Mouse (Mus musculus): Measurements from ENCODE around the gene Cpb2. TPM values are rescaled to one million over a fixed set of nuclear protein-coding genes. Genes with fewer than 3 reads are reported as not detected.

The Cpb2 gene
- polyA plus RNA-seq, 1 experiment, result 0.09 TPM

DNA sequence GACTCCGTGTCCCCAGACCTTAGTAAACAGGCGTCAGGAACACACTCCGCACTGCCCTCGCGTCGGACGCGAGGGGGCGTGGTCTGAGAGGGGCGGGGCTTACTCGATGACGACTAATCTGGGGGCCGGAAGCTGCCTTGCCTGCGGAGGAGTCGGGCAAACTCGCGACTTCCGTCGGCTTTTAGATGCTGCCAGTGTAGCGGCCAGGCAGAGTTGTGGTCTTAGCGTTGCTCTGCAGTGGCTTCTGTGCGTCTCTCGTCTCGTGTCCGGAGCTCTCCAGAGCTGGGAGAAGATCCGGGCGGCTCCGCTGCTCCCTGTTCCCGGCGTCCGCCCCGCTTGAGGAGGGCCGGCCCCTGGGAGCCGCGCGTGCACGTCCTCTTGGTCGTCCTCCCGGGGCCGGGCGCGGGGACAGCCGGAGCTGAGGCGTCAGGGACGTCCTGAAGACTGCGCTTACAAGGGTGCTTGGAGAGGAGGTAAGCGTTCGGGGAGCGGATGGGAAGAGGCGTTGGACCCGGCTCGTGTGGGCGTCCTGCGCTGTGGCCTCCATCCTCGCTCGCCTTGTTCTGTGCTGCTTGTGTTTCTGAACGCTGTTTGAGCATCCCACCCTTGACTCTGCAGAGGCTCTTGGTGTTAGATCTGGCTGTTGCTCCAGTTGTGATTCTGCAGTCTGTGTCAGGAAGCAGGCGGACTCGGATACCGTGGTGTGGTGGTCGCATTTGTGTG lies 42.3 kb downstream of the Cpb2 start, which contains the start of gene Zc3h13:
Gene Zc3h13, plus strand, starts transcription at position 181 of the 723 bp plus-strand sequence.
- peak; percentile 98 for DNase-seq
- peak within 1 kb of the TSS; percentile 74 for H3K4me3 ChIP-seq (replicated peaks; ENCODE audit: extremely low read depth, low read depth, low read length)
- TF ChIP-seq POLR2A (IDR thresholded peaks at IDR 0.05; ENCODE audit: borderline replicate concordance, extremely low read depth, low read depth, low read length) (peak; percentile 94), CTCF (IDR thresholded peaks at IDR 0.05; ENCODE audit: insufficient read depth, low read length) (no peak)
- H3K4me1 ChIP-seq (ENCODE audit: control insufficient read depth, insufficient read depth, low read length), result no peaks in the 10 kb centered on the region; the same call in 1 of the 2 replicates
- WGBS, result under 1% methylated on average over 61 of the region's 61 CpGs

DNA sequence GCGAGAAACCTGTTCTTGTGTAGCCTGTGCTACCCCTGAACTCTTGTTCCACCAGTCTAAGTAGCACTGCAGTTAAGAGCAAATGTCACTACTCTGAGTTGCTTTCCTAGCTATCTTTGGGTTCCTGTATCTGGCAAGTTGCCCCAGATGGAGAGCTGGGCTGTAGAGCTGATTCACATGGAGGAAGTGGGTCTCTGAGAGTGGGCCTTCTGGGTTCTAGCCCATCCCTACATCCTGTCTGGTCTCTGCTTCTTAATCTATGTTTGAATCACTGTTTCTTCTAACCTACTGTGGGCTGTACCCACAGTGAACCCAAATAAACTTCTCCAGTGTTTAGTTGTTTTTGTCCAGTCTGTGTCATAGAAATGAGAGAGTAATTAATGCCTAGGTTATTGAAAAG lies 59.0 kb downstream of the Cpb2 start:
- Histone ChIP-seq H3K4me3 (replicated peaks; ENCODE audit: extremely low read depth, low read depth, low read length) (no peak overlapping the region), H3K4me1 (ENCODE audit: control insufficient read depth, insufficient read depth, low read length) (no peaks in the 10 kb centered on the region)
- TF ChIP-seq CTCF (IDR thresholded peaks at IDR 0.05; ENCODE audit: insufficient read depth, low read length) (no peak), POLR2A (IDR thresholded peaks at IDR 0.05; ENCODE audit: borderline replicate concordance, extremely low read depth, low read depth, low read length) (no peak)
- 78% methylated on average over 1 of the region's 1 CpGs for WGBS
- no peak for DNase-seq

DNA sequence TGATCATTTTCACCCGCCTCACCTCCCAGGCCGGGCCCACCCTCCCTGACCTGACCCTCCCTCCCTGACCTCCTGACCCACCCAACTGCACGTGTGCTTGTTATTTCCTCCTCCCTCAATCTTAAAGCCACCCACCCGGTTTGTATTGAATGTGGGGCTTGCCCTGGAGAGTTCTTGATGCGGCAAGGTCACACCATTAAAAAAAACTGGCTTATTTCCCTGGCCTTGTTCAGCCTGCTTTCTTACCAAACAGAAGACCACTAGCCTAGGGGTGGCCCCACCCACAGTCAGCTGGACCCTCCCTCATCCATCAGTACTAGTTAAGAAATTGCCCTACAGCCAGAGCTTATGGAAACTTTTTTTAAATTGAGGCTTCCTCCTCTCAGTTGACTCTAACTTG lies 61.7 kb downstream of the Cpb2 start:
- no peak for TF ChIP-seq CTCF (IDR thresholded peaks at IDR 0.05; ENCODE audit: insufficient read depth, low read length)
- TF ChIP-seq POLR2A (IDR thresholded peaks at IDR 0.05; ENCODE audit: borderline replicate concordance, extremely low read depth, low read depth, low read length), result no peak
- WGBS, result 52% methylated on average over 5 of the region's 5 CpGs
- DNase-seq, result no peak
- no peaks in the 10 kb centered on the region for H3K4me1 ChIP-seq (ENCODE audit: control insufficient read depth, insufficient read depth, low read length)
- H3K4me3 ChIP-seq (replicated peaks; ENCODE audit: extremely low read depth, low read depth, low read length), result no peak overlapping the region

DNA sequence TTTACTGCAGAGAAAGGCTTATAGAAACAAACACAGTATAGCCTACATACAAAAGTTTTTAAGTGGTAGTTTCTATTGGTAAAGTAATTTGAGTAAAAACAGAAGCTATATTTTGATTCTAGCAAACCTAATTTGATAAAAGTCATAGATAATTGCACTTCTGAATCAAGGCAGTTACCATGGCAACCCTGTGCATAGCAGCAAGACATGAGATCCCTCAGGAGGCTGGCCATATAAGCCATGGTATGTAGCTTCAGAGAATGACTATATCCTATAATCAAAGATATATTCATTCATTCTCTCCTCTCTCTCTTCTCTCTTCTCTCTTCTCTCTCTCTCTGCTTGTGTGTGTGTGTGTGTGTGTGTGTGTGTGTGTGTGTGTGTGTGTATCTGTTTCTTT lies 65.8 kb downstream of the Cpb2 start:
- TF ChIP-seq POLR2A (IDR thresholded peaks at IDR 0.05; ENCODE audit: borderline replicate concordance, extremely low read depth, low read depth, low read length) (no peak), CTCF (IDR thresholded peaks at IDR 0.05; ENCODE audit: insufficient read depth, low read length) (no peak)
- no peaks in the 10 kb centered on the region for H3K4me1 ChIP-seq (ENCODE audit: control insufficient read depth, insufficient read depth, low read length)
- H3K4me3 ChIP-seq (replicated peaks; ENCODE audit: extremely low read depth, low read depth, low read length), result no peak overlapping the region
- DNase-seq, result no peak

DNA sequence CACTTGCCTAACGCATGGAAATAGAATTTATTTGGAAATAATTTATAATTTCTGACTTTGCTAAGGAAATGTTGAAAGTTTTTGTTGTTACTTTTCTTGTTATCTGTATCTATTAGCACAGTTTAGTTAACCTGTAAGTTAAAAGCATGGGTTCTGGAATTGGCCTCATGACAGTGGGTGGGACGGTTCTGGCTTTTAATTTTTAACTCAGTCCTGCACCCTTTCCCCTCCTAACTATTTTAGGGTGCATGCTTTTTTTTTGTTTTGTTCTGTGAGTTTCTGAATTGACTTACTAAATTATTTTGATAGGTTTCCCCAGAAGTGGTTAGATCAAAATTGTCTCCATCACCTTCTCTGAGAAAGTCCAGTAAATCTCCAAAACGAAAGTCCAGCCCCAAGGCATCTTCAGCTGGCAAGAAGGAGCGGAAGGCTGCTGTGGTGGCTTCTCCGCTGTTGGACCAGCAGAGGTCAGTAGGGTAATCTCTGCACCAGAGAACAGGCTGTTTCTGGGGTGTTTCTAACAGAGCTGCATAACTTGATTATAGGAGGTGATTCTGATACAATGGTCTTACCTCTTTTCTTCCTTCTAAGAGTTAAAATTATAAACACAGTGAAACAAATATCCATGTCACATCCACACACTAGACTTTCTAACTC lies 67.4 kb downstream of the Cpb2 start:
- no peak for TF ChIP-seq POLR2A (IDR thresholded peaks at IDR 0.05; ENCODE audit: borderline replicate concordance, extremely low read depth, low read depth, low read length)
- TF ChIP-seq CTCF (IDR thresholded peaks at IDR 0.05; ENCODE audit: insufficient read depth, low read length), result no peak
- DNase-seq, result no peak
- Histone ChIP-seq H3K4me1 (ENCODE audit: control insufficient read depth, insufficient read depth, low read length) (no peaks in the 10 kb centered on the region), H3K4me3 (replicated peaks; ENCODE audit: extremely low read depth, low read depth, low read length) (no peak overlapping the region)
- WGBS, result 84% methylated on average over 5 of the region's 5 CpGs

DNA sequence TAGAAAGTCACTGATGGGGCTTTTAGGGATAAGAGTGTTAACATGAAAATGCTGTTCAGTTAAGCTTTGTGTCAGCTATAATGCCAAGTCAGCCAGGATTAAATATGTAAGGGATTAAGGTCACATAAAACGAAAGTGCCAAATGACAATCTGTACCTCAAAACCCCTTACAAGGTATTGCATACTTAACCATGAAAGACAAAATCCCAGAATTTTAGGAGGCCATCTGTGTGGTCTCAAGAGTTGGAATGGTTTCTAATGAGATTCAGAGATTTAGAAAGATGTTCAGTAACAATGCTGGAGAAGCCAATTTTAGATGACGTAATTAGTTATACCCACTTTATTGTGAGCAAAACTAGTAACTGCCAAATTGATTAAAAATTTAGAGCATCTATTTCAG lies 72.4 kb downstream of the Cpb2 start:
- no peak for DNase-seq
- WGBS, result 82% methylated on average over 2 of the region's 2 CpGs
- H3K4me3 ChIP-seq (replicated peaks; ENCODE audit: extremely low read depth, low read depth, low read length), result no peak overlapping the region
- no peaks in the 10 kb centered on the region for H3K4me1 ChIP-seq (ENCODE audit: control insufficient read depth, insufficient read depth, low read length)
- TF ChIP-seq POLR2A (IDR thresholded peaks at IDR 0.05; ENCODE audit: borderline replicate concordance, extremely low read depth, low read depth, low read length), result no peak

DNA sequence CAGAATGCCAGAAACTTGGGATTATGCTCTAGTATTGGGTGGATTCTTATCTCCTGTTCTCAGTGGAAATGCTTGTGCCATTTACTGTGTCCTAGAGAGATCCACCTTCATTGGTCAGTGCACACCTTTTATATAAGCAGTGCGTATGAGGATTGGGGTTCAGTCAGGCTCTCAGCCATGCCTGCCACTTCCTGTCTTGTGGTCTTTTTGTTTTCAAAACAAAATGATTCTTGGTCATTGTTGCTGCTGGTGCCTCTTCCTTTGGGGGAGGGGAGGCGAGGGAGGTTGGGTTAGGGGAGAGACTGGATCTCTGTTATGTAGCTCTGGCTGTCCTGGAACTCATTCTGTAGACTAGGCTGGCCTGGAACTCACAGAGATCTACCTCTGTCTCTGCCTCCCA lies 76.6 kb downstream of the Cpb2 start:
- no peaks in the 10 kb centered on the region for H3K4me1 ChIP-seq (ENCODE audit: control insufficient read depth, insufficient read depth, low read length)
- no peak for DNase-seq
- TF ChIP-seq POLR2A (IDR thresholded peaks at IDR 0.05; ENCODE audit: borderline replicate concordance, extremely low read depth, low read depth, low read length) (no peak), CTCF (IDR thresholded peaks at IDR 0.05; ENCODE audit: insufficient read depth, low read length) (no peak)
- 77% methylated on average over 2 of the region's 2 CpGs for WGBS
- H3K4me3 ChIP-seq (replicated peaks; ENCODE audit: extremely low read depth, low read depth, low read length), result no peak overlapping the region

DNA sequence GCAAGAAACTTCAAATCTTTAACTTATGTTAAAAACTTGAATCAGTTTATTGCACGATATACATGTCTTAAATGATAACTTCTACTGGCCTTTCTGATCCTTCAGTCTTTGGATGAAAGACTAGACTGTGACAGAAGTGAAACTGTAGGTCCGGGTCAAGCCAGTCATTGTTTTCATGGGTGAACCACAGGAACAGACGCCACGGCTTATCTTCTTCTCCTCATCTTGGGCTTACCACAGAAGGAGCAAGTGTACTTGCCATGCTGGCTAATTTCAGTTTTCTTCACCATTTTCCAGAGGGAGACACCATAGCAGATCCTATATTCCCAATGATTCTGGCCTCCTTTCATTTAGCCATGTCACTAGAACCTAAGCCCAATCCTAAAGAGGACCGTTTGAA lies 78.2 kb downstream of the Cpb2 start:
- no peak overlapping the region for H3K4me3 ChIP-seq (replicated peaks; ENCODE audit: extremely low read depth, low read depth, low read length)
- TF ChIP-seq POLR2A (IDR thresholded peaks at IDR 0.05; ENCODE audit: borderline replicate concordance, extremely low read depth, low read depth, low read length), result no peak
- TF ChIP-seq CTCF (IDR thresholded peaks at IDR 0.05; ENCODE audit: insufficient read depth, low read length), result no peak
- no peaks in the 10 kb centered on the region for H3K4me1 ChIP-seq (ENCODE audit: control insufficient read depth, insufficient read depth, low read length)
- DNase-seq, result no peak
- 88% methylated on average over 5 of the region's 5 CpGs for WGBS

DNA sequence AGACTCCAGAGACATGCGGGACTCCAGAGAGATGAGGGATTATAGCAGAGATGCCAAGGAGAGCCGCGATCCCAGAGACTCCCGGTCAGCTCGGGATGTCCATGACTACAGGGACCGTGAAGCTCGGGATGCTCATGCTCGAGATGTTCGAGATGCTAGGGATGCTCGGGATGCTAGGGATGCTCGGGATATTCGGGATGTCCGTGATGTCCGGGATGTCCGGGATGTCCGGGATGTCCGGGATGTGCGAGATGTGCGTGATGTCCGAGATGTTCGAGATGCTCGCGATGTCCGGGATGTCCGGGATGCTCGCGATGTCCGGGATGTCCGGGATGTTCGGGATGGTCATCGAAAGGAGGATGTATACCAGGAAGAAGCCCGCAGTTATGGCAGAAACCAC lies 81.3 kb downstream of the Cpb2 start:
- WGBS, result 97% methylated on average over 32 of the region's 32 CpGs
- no peaks in the 10 kb centered on the region for H3K4me1 ChIP-seq (ENCODE audit: control insufficient read depth, insufficient read depth, low read length)
- TF ChIP-seq CTCF (IDR thresholded peaks at IDR 0.05; ENCODE audit: insufficient read depth, low read length) (no peak), POLR2A (IDR thresholded peaks at IDR 0.05; ENCODE audit: borderline replicate concordance, extremely low read depth, low read depth, low read length) (no peak)
- no peak for DNase-seq
- H3K4me3 ChIP-seq (replicated peaks; ENCODE audit: extremely low read depth, low read depth, low read length), result no peak overlapping the region

DNA sequence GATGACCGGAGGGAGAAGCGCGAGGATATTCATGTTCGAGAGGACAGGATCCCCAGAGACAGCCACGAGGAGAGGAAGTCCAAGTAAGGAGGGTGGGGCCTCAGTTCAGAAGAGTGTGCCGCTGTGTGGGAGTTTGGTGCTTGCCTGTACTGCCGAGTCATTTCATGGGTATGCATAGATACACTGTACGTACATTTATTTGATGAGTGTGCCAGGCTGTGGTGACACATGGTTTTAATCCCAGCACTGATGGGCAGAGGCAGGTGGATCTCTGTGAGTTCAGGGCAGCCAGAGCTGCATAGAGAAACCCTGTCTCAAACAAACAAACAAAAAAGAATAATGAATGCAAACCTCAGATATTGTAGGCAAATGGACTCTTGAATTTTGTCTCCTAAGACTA lies 86.0 kb downstream of the Cpb2 start:
- 73% methylated on average over 8 of the region's 8 CpGs for WGBS
- no peak for TF ChIP-seq CTCF (IDR thresholded peaks at IDR 0.05; ENCODE audit: insufficient read depth, low read length)
- TF ChIP-seq POLR2A (IDR thresholded peaks at IDR 0.05; ENCODE audit: borderline replicate concordance, extremely low read depth, low read depth, low read length), result no peak
- no peak for DNase-seq
- no peak overlapping the region for H3K4me3 ChIP-seq (replicated peaks; ENCODE audit: extremely low read depth, low read depth, low read length)
- no peaks in the 10 kb centered on the region for H3K4me1 ChIP-seq (ENCODE audit: control insufficient read depth, insufficient read depth, low read length)
